Mouse (Mus musculus) c-Kit-negative CD71-positive TER-119-positive erythroid progenitor cells, embryonic 14.5 days (primary cell): ENCODE data around the gene Apba2.

Source experiments
- DNase-seq: peaks from one replicate; pipeline ENCODE4 v3.0.0-alpha.2; 2013; ENCODE audit warnings: low read depth, low spot score

The Apba2 gene

DNA sequence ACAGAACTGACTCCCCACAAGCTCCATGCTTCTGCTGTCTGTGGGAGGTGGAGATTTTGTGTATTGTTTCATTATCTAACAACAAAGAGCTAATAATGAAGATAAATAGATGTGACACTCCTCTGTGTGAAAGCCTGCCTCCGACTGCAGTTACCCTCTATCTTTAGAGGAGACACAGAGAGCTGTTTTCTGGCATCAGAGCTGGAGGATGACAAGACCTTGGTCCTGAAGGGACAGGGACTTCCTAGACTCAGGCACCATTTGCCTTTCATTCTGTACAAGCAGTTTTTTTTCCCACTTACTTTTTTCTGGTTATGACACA is 20.9 kb downstream of the Apba2 start:
- no peak for DNase-seq

DNA sequence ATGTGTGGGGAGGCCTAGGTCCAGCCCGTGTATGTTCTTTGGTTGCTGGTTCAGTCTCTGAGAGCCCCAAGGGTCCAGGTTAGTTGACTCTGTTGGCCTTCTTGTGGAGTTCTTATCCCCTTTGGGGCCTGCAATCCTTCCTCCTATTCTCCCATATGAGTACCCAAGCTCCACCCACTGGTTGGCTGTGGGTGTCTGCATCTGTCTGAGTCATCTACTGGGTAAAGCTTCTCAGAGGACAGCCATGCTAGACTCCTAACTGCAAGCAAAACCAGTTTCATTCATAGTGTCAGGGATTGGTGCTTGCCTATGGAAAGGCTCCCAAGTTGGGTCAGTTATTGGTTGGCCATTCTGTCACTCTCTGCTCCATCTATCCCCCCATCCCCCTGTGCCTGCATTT is 29.8 kb downstream of the Apba2 start:
- DNase-seq, result no peak

DNA sequence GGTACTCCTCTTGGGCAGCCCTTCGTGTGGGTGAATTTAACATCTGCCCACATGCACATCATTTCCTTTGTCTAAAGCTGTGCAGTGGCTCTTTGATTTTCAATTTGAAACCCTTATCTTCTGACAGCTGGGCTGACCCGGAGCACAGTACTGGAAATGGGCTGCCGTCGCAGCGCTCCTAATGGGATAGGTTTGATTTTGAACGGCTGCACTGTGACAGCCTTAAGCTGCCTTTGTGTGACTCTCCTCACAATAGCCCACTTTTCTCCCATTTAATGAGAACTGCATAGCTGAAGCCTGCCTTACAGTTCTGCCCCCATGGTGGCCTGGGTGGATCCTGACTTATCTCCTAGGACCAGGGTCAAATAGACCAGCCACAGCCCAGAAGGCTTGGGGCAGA is 31.9 kb downstream of the Apba2 start:
- no peak for DNase-seq

DNA sequence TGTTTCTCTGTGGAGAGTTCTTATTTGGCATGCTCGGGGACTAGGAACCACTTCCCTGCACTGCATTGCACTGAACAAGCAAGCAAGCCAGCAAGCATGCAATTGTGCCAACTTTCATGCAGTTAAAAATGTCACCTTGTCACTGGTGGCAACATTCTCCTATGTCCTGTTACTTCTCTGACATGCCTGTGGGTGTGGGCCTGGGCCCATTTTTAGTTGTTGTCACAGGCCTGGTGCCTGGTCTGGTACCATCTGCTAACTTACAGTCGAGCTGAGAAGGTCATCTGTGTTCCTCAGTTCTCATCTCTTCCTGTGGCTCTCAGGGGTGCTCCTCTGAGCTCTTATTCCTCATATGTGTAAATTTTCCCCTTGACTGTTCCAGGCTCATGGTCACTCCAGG is 33.8 kb downstream of the Apba2 start:
- DNase-seq, result no peak

- no peak for DNase-seq
Measured at GRCm38 (mm10) chr7:64539450-64540148, 38.1 kb downstream of the Apba2 start.

- no peak for DNase-seq
Measured at GRCm38 (mm10) chr7:64546801-64547200, 45.3 kb downstream of the Apba2 start.

GRCm38 (mm10) chr7:64550856-64551255 is 49.4 kb downstream of the Apba2 start:
- DNase-seq, result no peak

- no peak for DNase-seq
Measured at GRCm38 (mm10) chr7:64552523-64553190, 51.2 kb downstream of the Apba2 start.

GRCm38 (mm10) chr7:64561711-64562498 is 60.4 kb downstream of the Apba2 start:
- no peak for DNase-seq

- no peak for DNase-seq
Measured at GRCm38 (mm10) chr7:64564891-64565571, 63.5 kb downstream of the Apba2 start.

- no peak for DNase-seq
Measured at GRCm38 (mm10) chr7:64566371-64567243, 65.1 kb downstream of the Apba2 start.

- DNase-seq, result no peak
Measured at GRCm38 (mm10) chr7:64568722-64569121, 67.2 kb downstream of the Apba2 start.

DNA sequence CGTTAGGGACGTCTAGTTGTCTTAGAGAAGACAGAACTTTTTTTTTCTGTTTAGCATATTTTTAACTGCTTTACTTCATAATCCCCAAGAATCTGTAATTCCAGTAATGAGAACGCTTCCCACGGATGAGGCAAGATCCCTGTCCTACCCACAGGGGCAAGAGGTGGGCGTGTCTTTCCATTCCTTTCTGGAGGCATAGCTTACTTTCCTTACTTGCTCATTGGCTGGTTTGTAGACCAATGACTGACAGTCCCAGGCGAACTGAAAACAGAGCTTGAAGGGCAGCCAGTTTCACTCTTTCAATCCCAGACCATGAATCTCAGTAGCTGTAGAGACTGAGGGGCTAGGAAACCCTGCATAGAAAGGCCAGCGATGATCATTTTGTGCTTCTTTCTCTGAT is 68.2 kb downstream of the Apba2 start:
- no peak for DNase-seq

DNA sequence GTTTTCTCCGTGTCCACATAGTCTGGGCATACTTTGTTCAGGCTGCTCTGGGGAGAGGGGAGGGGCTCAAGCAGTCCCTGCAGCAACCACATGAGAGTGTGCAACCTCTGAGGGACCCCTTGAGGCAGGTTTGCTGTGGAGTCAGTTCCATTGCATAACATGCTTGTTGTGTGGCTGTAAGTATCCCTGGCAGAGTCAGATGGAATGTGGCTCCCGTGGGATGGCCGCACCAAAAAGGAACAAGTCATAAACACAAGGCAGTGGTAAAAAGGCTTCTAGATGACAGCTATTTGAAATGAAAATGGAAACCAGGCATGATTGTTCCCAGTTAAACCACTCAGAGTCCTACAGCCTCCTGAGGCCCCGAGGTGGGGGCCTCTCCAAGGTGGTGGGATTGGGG is 69.4 kb downstream of the Apba2 start:
- DNase-seq, result no peak

DNA sequence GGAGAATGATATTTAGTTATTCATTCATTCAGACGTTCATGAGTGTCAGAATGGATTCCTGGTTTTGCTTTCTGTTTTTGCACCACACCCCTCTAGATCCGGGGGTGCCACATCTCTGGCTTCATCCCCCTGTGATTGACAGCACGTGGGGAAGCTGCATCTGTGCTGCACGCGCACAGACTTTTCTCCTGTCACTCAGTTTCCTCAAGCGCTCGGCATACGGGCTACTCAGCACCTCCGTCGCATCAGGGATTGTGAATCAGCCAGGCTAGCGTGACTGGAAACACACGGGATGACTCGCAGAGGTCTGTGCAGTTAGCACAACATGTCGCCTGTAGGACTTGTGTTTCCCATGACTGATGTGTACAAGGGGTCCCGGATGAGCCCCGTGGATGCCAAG is 72.6 kb downstream of the Apba2 start:
- no peak for DNase-seq

GRCm38 (mm10) chr7:64576519-64576951 is 75.0 kb downstream of the Apba2 start:
- no peak for DNase-seq

- no peak for DNase-seq
Measured at GRCm38 (mm10) chr7:64578176-64578575, 76.7 kb downstream of the Apba2 start.

DNA sequence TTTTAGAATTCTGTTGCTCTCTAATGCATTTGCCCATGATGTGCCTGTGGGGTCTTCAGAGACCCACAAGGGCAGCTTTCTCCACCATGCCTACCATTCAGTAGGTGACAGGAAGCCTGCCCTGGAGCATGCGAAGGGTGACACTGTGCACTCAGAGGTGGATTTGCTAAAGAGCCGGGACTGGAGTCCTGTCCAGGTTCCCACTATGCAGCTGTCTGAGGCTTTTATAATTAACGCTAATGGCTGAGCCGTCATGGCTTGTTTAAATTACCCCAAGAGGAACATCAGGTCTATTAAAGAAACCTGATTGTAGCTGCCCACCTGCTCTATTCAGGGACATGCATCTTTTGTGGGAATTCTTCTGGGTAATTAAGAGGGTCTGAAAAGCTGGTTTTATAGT is 78.4 kb downstream of the Apba2 start:
- DNase-seq, result no peak

- no peak for DNase-seq
Measured at GRCm38 (mm10) chr7:64580293-64580692, 78.8 kb downstream of the Apba2 start.

- DNase-seq, result no peak
Measured at GRCm38 (mm10) chr7:64582358-64582757, 80.9 kb downstream of the Apba2 start.

- no peak for DNase-seq
Measured at GRCm38 (mm10) chr7:64583670-64584121, 82.2 kb downstream of the Apba2 start.
